Mouse (Mus musculus) MEL (cell line): ENCODE results near the gene Klk1. TPM values are rescaled to one million over a fixed set of nuclear protein-coding genes. Genes with fewer than 3 reads are reported as not detected.
"Not testable (repeated sequence)": the region's sequence is repeated elsewhere in the genome, so short reads cannot be mapped to it uniquely, and the experiment has no call there.

Source experiments
- DNase-seq: peaks from one replicate; pipeline ENCODE4 v3.0.0; 2011; ENCODE audit warnings: low read depth, low spot score
- H3K27ac ChIP-seq: 2 replicates; pipeline ENCODE4 v1.5.1; 2012; ENCODE audit warnings: low read depth, mild to moderate bottlenecking, control low read depth, low read length, moderate library complexity; ENCODE audit not compliant: control insufficient read depth
- H3K27me3 ChIP-seq, 2 experiments: fragments of 150-350 bp in 1 of 2; sonication (generic) in 1 of 2; 2 replicates each; pipeline ENCODE4 v1.6.1; 2012; ENCODE audit warnings: low read length in 2 of 2, mild to moderate bottlenecking in 2 of 2, improper control_type of control experiment in 1 of 2, moderate library complexity in 1 of 2; ENCODE audit not compliant: insufficient read depth in 2 of 2, control insufficient read depth in 1 of 2
- H3K36me3 ChIP-seq, 2 experiments: 2 replicates each; pipeline ENCODE4 v1.6.1; 2012 to 2014; ENCODE audit warnings: low read length in 2 of 2, improper control_type of control experiment in 1 of 2, inconsistent platforms in 1 of 2, mild to moderate bottlenecking in 1 of 2; ENCODE audit not compliant: insufficient read depth in 2 of 2, control insufficient read depth in 1 of 2
- H3K4me1 ChIP-seq, 2 experiments: fragments of 150-350 bp in 1 of 2; sonication (generic) in 1 of 2; 2 replicates each; pipeline ENCODE4 v1.6.1; 2012; ENCODE audit warnings: low read length in 2 of 2, improper control_type of control experiment in 1 of 2, mild to moderate bottlenecking in 1 of 2; ENCODE audit not compliant: insufficient read depth in 2 of 2, control insufficient read depth in 1 of 2
- H3K4me3 ChIP-seq, 2 experiments: fragments of 150-350 bp in 1 of 2; sonication (generic) in 1 of 2; 2 replicates each; pipeline ENCODE4 v1.5.1; 2012; ENCODE audit warnings: low read depth in 2 of 2, low read length in 2 of 2, mild to moderate bottlenecking in 2 of 2, moderate library complexity in 2 of 2, control low read depth in 1 of 2, improper control_type of control experiment in 1 of 2; ENCODE audit not compliant: control insufficient read depth in 1 of 2, insufficient read depth in 1 of 2
- H3K79me2 ChIP-seq: 2 replicates; pipeline ENCODE4 v1.6.1; 2012; ENCODE audit warnings: mild to moderate bottlenecking, low read length, moderate library complexity; ENCODE audit not compliant: control insufficient read depth, poor library complexity, insufficient read depth
- H3K9ac ChIP-seq: 2 replicates; pipeline ENCODE4 v1.6.1; 2012; ENCODE audit warnings: low read depth, mild to moderate bottlenecking, control low read depth, low read length, moderate library complexity; ENCODE audit not compliant: control insufficient read depth, poor library complexity, severe bottlenecking
- H3K9me3 ChIP-seq: fragments of 150-350 bp; sonication (generic); replicated peaks from 2 replicates; pipeline ENCODE4 v1.6.1; 2012; ENCODE audit warnings: mild to moderate bottlenecking, low read length, improper control_type of control experiment, moderate library complexity; ENCODE audit not compliant: insufficient read depth
- BHLHE40 ChIP-seq: IDR thresholded peaks from 2 replicates; pipeline ENCODE4 v1.6.1; 2012; ENCODE audit warnings: low read depth, mild to moderate bottlenecking, inconsistent platforms, low read length, improper control_type of control experiment, borderline replicate concordance
- CTCF ChIP-seq, 3 experiments: IDR thresholded peaks in 2 of 3; conservative IDR thresholded peaks in 1 of 3; 2 replicates each; pipeline ENCODE4 v1.5.1; 2011 to 2012; ENCODE audit warnings: low read length in 3 of 3, low read depth in 2 of 3, mild to moderate bottlenecking in 2 of 3, improper control_type of control experiment in 1 of 3, inconsistent platforms in 1 of 3, mixed read lengths in 1 of 3, moderate library complexity in 1 of 3; ENCODE audit not compliant: control insufficient read depth in 1 of 3, insufficient read depth in 1 of 3, poor library complexity in 1 of 3, severe bottlenecking in 1 of 3
- EP300 ChIP-seq, 2 experiments: IDR thresholded peaks; 2 replicates each; pipeline ENCODE4 v1.6.1; 2011; ENCODE audit warnings: improper control_type of control experiment in 2 of 2, low read length in 2 of 2, low read depth in 1 of 2, mild to moderate bottlenecking in 1 of 2
- ETS1 ChIP-seq: IDR thresholded peaks from 2 replicates; pipeline ENCODE4 v1.6.1; 2012; ENCODE audit warnings: low read depth, mild to moderate bottlenecking, inconsistent platforms, low read length, improper control_type of control experiment, moderate library complexity
- KAT2A ChIP-seq: conservative IDR thresholded peaks from 2 replicates; pipeline ENCODE4 v1.6.1; 2012; ENCODE audit warnings: low read depth, low read length, improper control_type of control experiment, inconsistent platforms
- MEF2A ChIP-seq: IDR thresholded peaks from 2 replicates; pipeline ENCODE4 v1.6.1; 2014; ENCODE audit warnings: low read depth, mild to moderate bottlenecking, inconsistent platforms, low read length, improper control_type of control experiment; ENCODE audit not compliant: poor library complexity, insufficient replicate concordance, severe bottlenecking; ENCODE audit errors: extremely low read depth
- POLR2A ChIP-seq, 2 experiments: IDR thresholded peaks; 2 replicates each; pipeline ENCODE4 v1.6.1; 2011 to 2012; ENCODE audit warnings: low read length in 2 of 2, mild to moderate bottlenecking in 2 of 2, control low read depth in 1 of 2, improper control_type of control experiment in 1 of 2, low read depth in 1 of 2, moderate library complexity in 1 of 2; ENCODE audit not compliant: control insufficient read depth in 1 of 2, insufficient read depth in 1 of 2, poor library complexity in 1 of 2
- POLR2AphosphoS2 ChIP-seq: IDR thresholded peaks from 2 replicates; pipeline ENCODE4 v1.6.1; 2011; ENCODE audit warnings: low read length, improper control_type of control experiment
- RAD21 ChIP-seq: IDR thresholded peaks from 2 replicates; pipeline ENCODE4 v1.6.1; 2011; ENCODE audit warnings: mild to moderate bottlenecking, low read depth, low read length, improper control_type of control experiment
- SMC3 ChIP-seq: IDR thresholded peaks from 2 replicates; pipeline ENCODE4 v1.6.1; 2011; ENCODE audit warnings: low read depth, low read length, improper control_type of control experiment
- polyA plus RNA-seq, 2 experiments: library from polyadenylated mRNA; stranded (reverse) in 1 of 2; unstranded in 1 of 2; fragments of >175 nt in 1 of 2; fragments of >200 nt in 1 of 2; gene quantifications; 2 replicates each; pipeline versions ENCODE4 v1.2.1 to v1.2.4; 2012; ENCODE audit warnings: low replicate concordance in 2 of 2, low read depth in 1 of 2; ENCODE audit not compliant: insufficient read length in 2 of 2, insufficient read depth in 1 of 2, missing spikeins in 1 of 2
- total RNA-seq: library from RNA; depleted of rRNA; stranded (reverse); fragments of 300-350 nt; gene quantifications from 2 replicates; pipeline ENCODE4 v1.2.3, GENCODE M21; 2012

Gene Klk1
- total and polyA plus RNA-seq, 3 experiments: not detected

- not testable (repeated sequence) for H3K9me3 ChIP-seq, H3K27ac ChIP-seq, DNase-seq, H3K4me3 ChIP-seq, H3K27me3 ChIP-seq, H3K9ac ChIP-seq, H3K4me1 ChIP-seq
- H3K36me3 ChIP-seq: peaks cover 12 to 15% of the 10 kb centered on the region in 2 experiments
- H3K79me2 ChIP-seq: peaks cover 26% of the 10 kb centered on the region
- peak in 1 of 2 experiments; percentile 28; a peak in 1 of 4 replicates for TF ChIP-seq POLR2A (IDR thresholded peaks at IDR 0.05; ENCODE audit: control insufficient read depth in 1 of 2, insufficient read depth in 1 of 2, low read depth in 1 of 2, low read length in 2 of 2, poor library complexity in 1 of 2)
Measured at GRCm38 (mm10) chr7:44250732-44251275, 25.6 kb downstream of the Klk1 start.

GRCm38 (mm10) chr7:44253023-44253616, 28.0 kb downstream of the Klk1 start:
- Histone ChIP-seq H3K9ac (no peak overlapping the region), H3K36me3 (peaks cover 10 to 11% of the 10 kb centered on the region in 2 experiments), H3K79me2 (peaks cover 8% of the 10 kb centered on the region), H3K4me3 (no peak overlapping the region), H3K27me3 (no peaks in the 10 kb centered on the region), H3K4me1 (0 out of 4 replicates have a peak, but pooled peaks cover 0 to 5% of the 10 kb centered on the region in 2 experiments), H3K9me3 (no peaks in the 10 kb centered on the region), H3K27ac (no peak overlapping the region)
- TF ChIP-seq POLR2A (IDR thresholded peaks at IDR 0.05; ENCODE audit: control insufficient read depth in 1 of 2, insufficient read depth in 1 of 2, low read depth in 1 of 2, low read length in 2 of 2, poor library complexity in 1 of 2) (peak; percentile 49 to 71; a peak in 2 of 4 replicates), POLR2AphosphoS2 (peak; percentile 85; the same call in 1 of the 2 replicates), CTCF (IDR thresholded peaks at IDR 0.05 in 2 of 3, conservative IDR thresholded peaks at IDR 0.05 in 1 of 3; ENCODE audit: control insufficient read depth in 1 of 3, insufficient read depth in 1 of 3, low read depth in 2 of 3, low read length in 3 of 3, poor library complexity in 1 of 3, severe bottlenecking in 1 of 3) (peak in 1 of 3 experiments; percentile 10; a peak in 2 of 6 replicates), RAD21 (no peak), EP300 (IDR thresholded peaks at IDR 0.05; ENCODE audit: low read depth in 1 of 2, low read length in 2 of 2) (peak in 1 of 2 experiments; percentile 4; a peak in 1 of 4 replicates)
- DNase-seq: peak; percentile 55

GRCm38 (mm10) chr7:44254930-44255329, 29.8 kb downstream of the Klk1 start:
- Histone ChIP-seq H3K27ac (no peak overlapping the region), H3K9me3 (no peaks in the 10 kb centered on the region), H3K27me3 (no peaks in the 10 kb centered on the region), H3K9ac (no peak overlapping the region), H3K79me2 (peaks cover under 1% of the 10 kb centered on the region; the same call in 1 of the 2 replicates), H3K4me3 (no peak overlapping the region), H3K36me3 (no peaks in the 10 kb centered on the region; a peak in 2 of 4 replicates), H3K4me1 (no peaks in the 10 kb centered on the region)
- TF ChIP-seq POLR2AphosphoS2 (no peak), MEF2A (no peak)
- DNase-seq: no peak

DNA sequence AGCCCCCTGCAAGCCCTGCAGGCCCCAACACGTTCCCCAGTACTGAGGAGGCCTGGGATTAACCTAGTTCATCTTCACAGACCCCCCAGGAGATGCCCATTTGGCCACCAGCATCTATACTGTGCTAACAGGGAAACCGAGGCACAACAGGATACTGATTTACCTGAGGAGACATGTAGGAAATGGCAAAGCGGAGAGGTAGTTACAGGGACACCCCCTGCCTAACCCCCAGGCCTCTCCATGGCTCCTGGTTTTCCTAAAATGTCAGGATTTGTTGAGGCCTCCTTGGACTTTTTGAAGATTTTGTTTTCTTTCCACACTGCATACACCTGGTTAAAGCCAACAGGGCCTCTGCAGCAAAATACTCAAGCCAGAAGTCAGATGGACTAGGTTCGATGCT, 32.1 kb downstream of the Klk1 start, which contains the start of gene Acp4:
Acp4 (minus strand) TSS at position 101 of the 400 bp plus-strand sequence.
- Histone ChIP-seq H3K4me3 (no peak within 1 kb of the TSS), H3K4me1 (no peaks in the 10 kb centered on the region), H3K9ac (no peak within 1 kb of the TSS)

More for the DNA sequence above, 32.1 kb downstream of the Klk1 start, which contains the start of gene Acp4:
- TF ChIP-seq SMC3 (no peak), BHLHE40 (no peak), ETS1 (no peak), POLR2AphosphoS2 (no peak), MEF2A (no peak), KAT2A (no peak), RAD21 (no peak)
- Histone ChIP-seq H3K27ac (no peak within 1 kb of the TSS), H3K27me3 (no peaks in the 10 kb centered on the region), H3K9me3 (no peaks in the 10 kb centered on the region), H3K36me3 (no peaks in the 10 kb centered on the region), H3K79me2 (no peaks in the 10 kb centered on the region)
- no peak for DNase-seq
